Mouse (Mus musculus): ENCODE data around the gene Tmem259.

DNA sequence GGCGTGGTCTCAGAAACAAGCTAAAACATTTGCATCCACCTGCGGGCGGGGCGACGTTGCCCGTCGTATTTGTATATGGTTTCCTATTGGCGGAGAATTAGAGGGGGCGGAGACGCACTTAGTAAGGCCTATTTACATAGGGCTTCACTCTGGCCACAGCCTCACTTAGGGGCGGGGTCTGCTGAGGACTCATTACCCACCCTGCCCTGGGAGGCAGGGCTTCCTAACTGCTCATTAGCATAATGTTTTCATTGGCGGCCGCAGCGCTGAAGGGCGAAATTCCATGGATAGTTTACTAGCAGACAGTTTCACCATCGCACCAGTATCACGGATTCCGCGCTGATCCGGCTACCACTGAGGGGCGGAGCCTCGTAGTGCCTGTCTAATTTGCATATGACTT is 741 bp upstream of the Tmem259 start:
- no peak for TF ChIP-seq POLR2A (IDR thresholded peaks at IDR 0.05; ENCODE audit: insufficient read depth, low read length)
- no peak for TF ChIP-seq CTCF (IDR thresholded peaks at IDR 0.05; ENCODE audit: low read depth, low read length)
- no peak; the same call in 1 of the 2 replicates for TF ChIP-seq EP300 (IDR thresholded peaks at IDR 0.05; ENCODE audit: insufficient read depth, low read depth, low read length)
